Mouse (Mus musculus): ENCODE measurements around the gene Ackr4. TPM values are rescaled to one million over a fixed set of nuclear protein-coding genes. Genes with fewer than 3 reads are reported as not detected.
A peak's percentile ranks its signal among the peaks of the same experiment; 100 is the strongest.

The Ackr4 gene
- polyA plus RNA-seq, 1 experiment from 2014 or later: 0.80 TPM

DNA sequence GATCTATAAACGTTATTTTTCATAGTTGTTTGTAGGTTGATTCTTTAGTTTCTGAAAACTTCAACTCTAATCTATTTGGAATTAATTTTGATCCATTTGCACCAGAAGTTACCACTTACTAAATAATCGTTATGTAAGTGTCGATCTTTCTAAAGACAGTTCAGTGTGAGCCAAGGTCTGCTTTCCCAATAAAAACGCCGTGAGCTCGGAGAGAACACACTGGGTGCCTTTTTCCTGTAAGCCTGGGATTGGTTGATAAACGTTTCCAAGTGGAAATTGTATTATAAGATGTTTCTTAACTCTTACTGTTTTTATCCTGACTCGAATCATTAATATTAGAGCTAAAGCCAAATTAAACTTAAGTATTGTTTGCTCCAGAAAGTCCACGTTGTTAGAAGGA, 19.8 kb downstream of the Ackr4 start:
- no peaks in the 10 kb centered on the region for H3K27me3 ChIP-seq
- no peak for ATAC-seq (ENCODE audit: insufficient number of reproducible peaks, insufficient read depth, low FRiP score, low TSS enrichment, low read depth)
- whole genome bisulfite sequencing: 76% methylated on average over 9 of the region's 9 CpGs

DNA sequence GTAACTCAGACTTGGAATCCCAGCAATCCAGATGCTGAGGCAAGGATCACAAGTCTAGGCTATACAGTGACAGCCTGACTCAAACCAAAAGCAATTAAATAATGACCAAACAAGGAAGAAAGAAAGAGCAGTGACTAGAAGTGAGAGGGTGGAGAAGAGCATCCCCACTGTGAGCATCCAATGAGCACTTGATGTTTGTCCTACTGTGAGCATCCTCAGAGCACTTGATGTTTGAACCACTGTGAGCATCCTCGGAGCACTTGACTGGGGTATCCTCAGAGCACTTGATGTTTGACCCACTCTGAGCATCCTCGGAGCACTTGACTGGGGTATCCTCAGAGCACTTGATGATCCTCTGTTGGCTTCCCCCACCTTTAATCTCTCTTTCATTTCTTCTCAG, 21.7 kb downstream of the Ackr4 start:
- Histone ChIP-seq H3K9ac (replicated peaks) (no peak overlapping the region), H3K4me2 (no peak overlapping the region), H3K27me3 (no peaks in the 10 kb centered on the region), H3K36me3 (no peaks in the 10 kb centered on the region), H3K4me3 (replicated peaks) (no peak overlapping the region), H3K9me3 (no peaks in the 10 kb centered on the region), H3K27ac (no peak overlapping the region), H3K4me1 (replicated peaks) (no peaks in the 10 kb centered on the region)
- WGBS: 86% methylated on average over 2 of the region's 2 CpGs
- ATAC-seq (ENCODE audit: insufficient number of reproducible peaks, insufficient read depth, low FRiP score, low TSS enrichment, low read depth): no peak

More for the DNA sequence above, 19.8 kb downstream of the Ackr4 start:
- peaks cover 9% of the 10 kb centered on the region; the same call in 1 of the 2 replicates for H3K9me3 ChIP-seq
- H3K4me1 ChIP-seq (replicated peaks): no peaks in the 10 kb centered on the region
- H3K36me3 ChIP-seq: no peaks in the 10 kb centered on the region
- H3K27ac ChIP-seq: no peak overlapping the region
- H3K4me2 ChIP-seq: no peak overlapping the region
- H3K9ac ChIP-seq (replicated peaks): no peak overlapping the region
- H3K4me3 ChIP-seq (replicated peaks): no peak overlapping the region

DNA sequence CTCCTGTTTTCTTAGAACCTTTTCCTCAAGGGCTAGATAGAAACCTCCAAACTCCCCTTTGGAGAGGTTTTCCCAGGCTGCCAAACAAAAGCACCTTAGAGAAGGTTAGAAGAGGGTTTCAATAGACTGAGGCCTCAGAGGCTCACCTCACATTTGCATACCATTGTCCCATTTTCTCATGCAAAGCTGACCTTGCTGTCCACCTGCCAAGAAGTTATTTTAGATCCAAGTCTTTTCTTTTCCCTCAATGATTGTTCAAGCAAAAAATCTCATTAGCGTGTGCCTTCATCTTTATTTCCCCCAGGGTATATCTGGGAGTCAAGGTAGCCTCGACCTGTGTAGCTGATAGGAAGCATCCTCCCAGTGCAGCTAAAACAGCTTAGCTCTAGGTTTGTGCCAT, 23.8 kb downstream of the Ackr4 start:
- H3K4me1 ChIP-seq (replicated peaks): no peaks in the 10 kb centered on the region
- peaks cover 4% of the 10 kb centered on the region; the same call in 1 of the 2 replicates for H3K36me3 ChIP-seq
- H3K4me2 ChIP-seq: no peak overlapping the region
- no peaks in the 10 kb centered on the region for H3K27me3 ChIP-seq
- 49% methylated on average over 2 of the region's 2 CpGs for WGBS
- no peak overlapping the region for H3K27ac ChIP-seq
- no peak for ATAC-seq (ENCODE audit: insufficient number of reproducible peaks, insufficient read depth, low FRiP score, low TSS enrichment, low read depth)
- H3K4me3 ChIP-seq (replicated peaks): no peak overlapping the region
- H3K9me3 ChIP-seq: no peaks in the 10 kb centered on the region
- H3K9ac ChIP-seq (replicated peaks): no peak overlapping the region

DNA sequence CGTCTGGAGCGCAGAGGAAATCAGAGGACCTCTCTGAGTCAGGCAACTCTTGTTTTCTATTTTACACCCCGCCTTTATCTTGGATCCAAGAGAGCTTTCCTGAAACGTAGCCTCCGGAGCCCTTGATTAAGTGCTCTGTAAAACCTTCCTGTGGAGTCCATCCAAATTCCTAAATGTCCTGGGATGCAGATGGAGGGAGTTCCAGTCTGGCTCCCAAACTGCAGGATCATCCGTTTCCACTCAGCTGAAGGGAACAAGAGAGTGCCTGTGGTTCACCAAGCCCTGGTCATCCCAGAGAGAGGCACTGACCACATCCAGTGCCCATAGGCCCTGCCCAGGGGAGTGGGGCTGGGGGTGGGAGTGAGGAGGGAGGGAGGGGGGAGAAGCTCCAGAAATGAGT, 24.4 kb downstream of the Ackr4 start:
- Histone ChIP-seq H3K27ac (no peak overlapping the region), H3K9me3 (no peaks in the 10 kb centered on the region), H3K4me1 (replicated peaks) (no peaks in the 10 kb centered on the region), H3K4me2 (no peak overlapping the region), H3K9ac (replicated peaks) (no peak overlapping the region), H3K36me3 (peaks cover 4% of the 10 kb centered on the region; the same call in 1 of the 2 replicates), H3K4me3 (replicated peaks) (no peak overlapping the region), H3K27me3 (no peaks in the 10 kb centered on the region)
- ATAC-seq (ENCODE audit: insufficient number of reproducible peaks, insufficient read depth, low FRiP score, low TSS enrichment, low read depth): no peak
- WGBS: 38% methylated on average over 6 of the region's 6 CpGs

DNA sequence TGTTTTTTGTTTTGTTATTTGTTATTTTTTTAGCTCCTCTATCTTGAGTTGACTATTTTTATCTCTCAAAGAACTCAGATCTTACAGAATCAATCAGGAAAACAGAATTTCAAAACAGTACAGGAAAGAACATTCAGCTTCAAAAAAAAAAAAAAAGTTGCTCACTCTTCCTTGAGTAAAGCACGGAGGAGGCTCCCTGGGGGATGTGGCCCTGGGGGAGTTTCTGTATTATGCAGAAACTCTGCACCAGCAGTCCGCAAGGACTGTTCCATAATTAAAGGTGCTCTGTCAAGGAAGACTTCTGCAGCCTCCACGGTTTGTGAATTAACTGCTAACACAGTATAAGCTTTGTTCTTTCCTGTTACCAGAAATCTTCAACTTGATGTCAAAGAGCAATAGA, 25.3 kb downstream of the Ackr4 start:
- no peak overlapping the region for H3K4me3 ChIP-seq (replicated peaks)
- ATAC-seq (ENCODE audit: insufficient number of reproducible peaks, insufficient read depth, low FRiP score, low TSS enrichment, low read depth): no peak
- 34% methylated on average over 3 of the region's 3 CpGs for WGBS
- H3K27ac ChIP-seq: no peak overlapping the region
- no peak overlapping the region for H3K9ac ChIP-seq (replicated peaks)
- H3K27me3 ChIP-seq: no peaks in the 10 kb centered on the region
- H3K9me3 ChIP-seq: no peaks in the 10 kb centered on the region
- peaks cover 4% of the 10 kb centered on the region; the same call in 1 of the 2 replicates for H3K36me3 ChIP-seq
- H3K4me1 ChIP-seq (replicated peaks): no peaks in the 10 kb centered on the region
- H3K4me2 ChIP-seq: no peak overlapping the region

DNA sequence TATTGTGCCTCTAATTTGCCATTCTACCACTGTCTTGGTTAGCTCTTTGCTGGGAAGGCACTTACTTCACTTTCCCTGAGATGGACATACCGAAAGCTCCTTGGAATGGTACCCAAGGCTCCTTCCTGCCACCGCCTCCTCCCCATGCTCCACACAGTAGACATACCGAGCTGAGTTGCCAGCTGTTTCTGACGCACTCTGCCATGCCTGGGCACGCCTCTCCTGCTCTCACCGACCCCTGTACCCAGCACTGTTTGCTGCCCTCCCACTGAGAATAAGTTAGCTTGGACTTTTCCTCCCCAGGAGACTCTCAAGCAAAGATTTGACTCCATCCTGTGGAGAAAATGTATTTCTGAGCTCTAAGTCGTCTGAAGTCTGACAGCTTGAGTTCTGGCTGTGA, 25.9 kb downstream of the Ackr4 start:
- no peak for ATAC-seq (ENCODE audit: insufficient number of reproducible peaks, insufficient read depth, low FRiP score, low TSS enrichment, low read depth)
- no peak overlapping the region for H3K4me2 ChIP-seq
- no peaks in the 10 kb centered on the region for H3K9me3 ChIP-seq
- WGBS: 64% methylated on average over 7 of the region's 7 CpGs
- no peak overlapping the region for H3K9ac ChIP-seq (replicated peaks)
- no peak overlapping the region for H3K27ac ChIP-seq
- no peak overlapping the region for H3K4me3 ChIP-seq (replicated peaks)
- no peaks in the 10 kb centered on the region for H3K27me3 ChIP-seq
- H3K4me1 ChIP-seq (replicated peaks): no peaks in the 10 kb centered on the region
- peaks cover 4% of the 10 kb centered on the region; the same call in 1 of the 2 replicates for H3K36me3 ChIP-seq

DNA sequence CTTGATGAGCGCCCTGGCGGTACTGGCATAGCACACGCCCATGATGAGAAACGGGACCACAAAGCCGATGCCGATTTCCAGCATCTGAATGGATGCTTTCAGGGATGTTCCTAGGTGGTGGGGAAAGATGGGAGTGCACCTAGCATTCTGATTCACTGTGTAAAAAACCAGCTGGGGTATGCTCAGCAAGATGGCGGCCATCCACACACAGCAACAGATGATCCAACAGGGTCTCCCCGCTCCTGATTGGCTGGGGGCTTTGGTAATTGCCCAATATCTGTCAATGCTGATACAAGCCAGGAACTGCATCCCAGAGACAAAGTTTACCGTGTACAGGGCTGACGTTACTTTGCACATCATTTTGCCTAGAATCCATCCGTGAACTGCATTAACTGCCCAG, 27.7 kb downstream of the Ackr4 start:
- ATAC-seq (ENCODE audit: insufficient number of reproducible peaks, insufficient read depth, low FRiP score, low TSS enrichment, low read depth): no peak
- 90% methylated on average over 11 of the region's 11 CpGs for WGBS
- Histone ChIP-seq H3K9ac (replicated peaks) (no peak overlapping the region), H3K4me1 (replicated peaks) (no peaks in the 10 kb centered on the region), H3K4me3 (replicated peaks) (no peak overlapping the region), H3K4me2 (no peak overlapping the region), H3K36me3 (peaks cover 4% of the 10 kb centered on the region; the same call in 1 of the 2 replicates), H3K9me3 (no peaks in the 10 kb centered on the region), H3K27me3 (no peaks in the 10 kb centered on the region), H3K27ac (no peak overlapping the region)

DNA sequence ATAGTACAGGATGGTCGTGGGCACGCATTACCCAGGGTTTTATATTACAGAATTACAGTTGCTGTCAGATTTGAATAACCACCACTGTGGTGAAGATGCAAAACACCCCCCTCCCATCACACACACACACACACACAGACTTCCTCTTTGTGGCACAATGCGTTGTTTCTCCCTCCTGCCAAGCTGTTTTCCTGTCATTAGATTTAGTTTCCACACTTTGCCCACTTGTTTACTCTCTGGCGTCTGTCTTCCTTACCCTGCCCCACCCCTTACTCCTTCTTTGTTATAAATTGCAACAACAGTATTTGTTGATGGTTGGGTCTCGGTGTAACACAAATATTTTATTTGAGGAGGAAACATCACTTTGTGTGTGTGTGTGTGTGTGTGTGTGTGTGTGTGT, 28.5 kb downstream of the Ackr4 start:
- Histone ChIP-seq H3K27ac (no peak overlapping the region), H3K4me1 (replicated peaks) (no peaks in the 10 kb centered on the region), H3K36me3 (peaks cover 4% of the 10 kb centered on the region; the same call in 1 of the 2 replicates), H3K27me3 (no peaks in the 10 kb centered on the region), H3K9ac (replicated peaks) (no peak overlapping the region), H3K4me2 (no peak overlapping the region), H3K4me3 (replicated peaks) (no peak overlapping the region), H3K9me3 (no peaks in the 10 kb centered on the region)
- no peak for ATAC-seq (ENCODE audit: insufficient number of reproducible peaks, insufficient read depth, low FRiP score, low TSS enrichment, low read depth)
- 64% methylated on average over 5 of the region's 5 CpGs for WGBS

DNA sequence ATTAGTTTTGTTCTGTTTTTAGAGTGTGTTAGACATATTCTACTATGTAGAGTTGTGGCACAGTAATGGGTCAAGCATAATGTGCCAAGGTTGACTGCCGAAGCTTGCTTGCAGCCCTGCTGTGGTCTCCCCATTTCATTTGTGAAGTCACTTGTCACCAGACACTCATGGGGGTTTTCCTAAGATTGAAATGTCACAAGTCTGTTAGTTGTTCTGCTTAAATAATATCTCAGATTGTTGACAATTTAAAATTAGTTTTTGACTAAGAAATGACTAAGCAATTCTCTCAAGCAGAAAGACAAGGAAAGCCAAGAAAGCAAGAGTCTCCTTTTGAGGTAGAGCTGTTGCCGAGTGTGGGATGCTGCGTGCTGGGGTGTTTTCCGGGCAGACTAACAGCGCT, 33.8 kb downstream of the Ackr4 start:
- H3K27ac ChIP-seq: no peak overlapping the region
- H3K9ac ChIP-seq (replicated peaks): no peak overlapping the region
- H3K36me3 ChIP-seq: no peaks in the 10 kb centered on the region
- H3K4me2 ChIP-seq: no peak overlapping the region
- H3K4me3 ChIP-seq (replicated peaks): no peak overlapping the region
- WGBS: 97% methylated on average over 5 of the region's 5 CpGs
- peaks cover 7% of the 10 kb centered on the region; the same call in 1 of the 2 replicates for H3K4me1 ChIP-seq (replicated peaks)
- H3K27me3 ChIP-seq: no peaks in the 10 kb centered on the region
- no peak for ATAC-seq (ENCODE audit: insufficient number of reproducible peaks, insufficient read depth, low FRiP score, low TSS enrichment, low read depth)
- H3K9me3 ChIP-seq: no peaks in the 10 kb centered on the region

DNA sequence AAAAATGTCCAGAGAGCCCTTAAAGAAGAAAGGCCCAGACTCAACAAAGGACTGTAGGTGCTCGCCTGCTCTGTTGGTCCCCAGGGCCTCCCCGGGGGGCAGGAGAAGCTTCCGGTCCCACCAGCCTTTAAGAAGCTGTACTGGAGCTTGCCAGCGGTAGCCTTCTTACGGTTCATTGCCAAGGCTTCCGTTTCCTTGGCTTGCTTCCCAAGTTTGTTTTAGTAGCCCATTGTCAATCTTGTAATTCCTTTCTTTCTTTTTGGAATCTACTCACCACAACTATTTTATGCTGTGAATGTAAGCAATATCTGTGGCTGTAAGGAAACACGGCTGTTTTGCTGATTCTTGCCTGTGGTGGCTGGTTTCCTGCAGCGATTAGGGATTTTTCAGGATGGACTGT, 38.2 kb downstream of the Ackr4 start:
- no peak for ATAC-seq (ENCODE audit: insufficient number of reproducible peaks, insufficient read depth, low FRiP score, low TSS enrichment, low read depth)
- H3K4me1 ChIP-seq (replicated peaks): peaks cover 7% of the 10 kb centered on the region; the same call in 1 of the 2 replicates
- no peak overlapping the region for H3K4me3 ChIP-seq (replicated peaks)
- H3K27me3 ChIP-seq: no peaks in the 10 kb centered on the region
- WGBS: 82% methylated on average over 8 of the region's 8 CpGs
- no peak overlapping the region for H3K4me2 ChIP-seq
- no peaks in the 10 kb centered on the region for H3K36me3 ChIP-seq
- peak overlapping the region; percentile 51; the same call in 1 of the 2 replicates for H3K27ac ChIP-seq
- no peaks in the 10 kb centered on the region for H3K9me3 ChIP-seq
- no peak overlapping the region for H3K9ac ChIP-seq (replicated peaks)

DNA sequence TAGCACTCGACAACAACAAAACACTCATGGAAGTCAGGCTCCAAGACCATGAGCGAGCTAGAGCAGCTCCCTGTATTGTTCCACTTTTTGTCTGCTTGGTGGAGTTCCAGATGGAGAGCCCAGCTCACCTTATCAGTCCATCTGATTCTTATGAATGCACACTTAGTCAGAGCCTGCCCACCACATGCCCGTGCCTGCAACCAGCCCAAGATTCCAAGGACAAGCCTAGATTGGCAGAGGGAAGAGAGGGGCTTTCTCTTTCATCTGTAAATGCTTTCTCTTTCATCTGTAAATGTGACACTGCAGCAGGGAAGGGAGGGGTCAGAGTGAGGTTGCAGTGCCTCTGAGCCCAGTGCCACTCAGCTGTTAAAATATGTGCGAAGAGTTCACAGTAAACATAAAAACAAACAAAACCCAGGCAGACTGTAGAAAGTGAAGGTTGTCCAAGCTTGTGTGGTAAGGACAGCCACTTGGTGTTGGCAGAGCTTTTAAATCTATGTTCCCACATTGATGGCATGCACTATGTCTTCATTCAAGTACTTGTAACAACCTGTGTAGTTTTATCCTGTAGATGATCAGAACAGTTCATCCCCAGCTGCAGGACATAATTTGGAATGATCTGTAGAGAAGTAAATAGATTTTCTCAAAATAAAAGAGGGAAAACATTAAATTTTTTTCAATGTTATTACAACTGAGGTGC, 40.9 kb downstream of the Ackr4 start:
- Histone ChIP-seq H3K4me2 (no peak overlapping the region), H3K4me1 (replicated peaks) (peaks cover 7% of the 10 kb centered on the region; the same call in 1 of the 2 replicates), H3K27me3 (no peaks in the 10 kb centered on the region), H3K4me3 (replicated peaks) (no peak overlapping the region), H3K9ac (replicated peaks) (no peak overlapping the region), H3K9me3 (no peaks in the 10 kb centered on the region), H3K27ac (no peak overlapping the region), H3K36me3 (no peaks in the 10 kb centered on the region)
- WGBS: 50% methylated on average over 4 of the region's 4 CpGs
- no peak for ATAC-seq (ENCODE audit: insufficient number of reproducible peaks, insufficient read depth, low FRiP score, low TSS enrichment, low read depth)

DNA sequence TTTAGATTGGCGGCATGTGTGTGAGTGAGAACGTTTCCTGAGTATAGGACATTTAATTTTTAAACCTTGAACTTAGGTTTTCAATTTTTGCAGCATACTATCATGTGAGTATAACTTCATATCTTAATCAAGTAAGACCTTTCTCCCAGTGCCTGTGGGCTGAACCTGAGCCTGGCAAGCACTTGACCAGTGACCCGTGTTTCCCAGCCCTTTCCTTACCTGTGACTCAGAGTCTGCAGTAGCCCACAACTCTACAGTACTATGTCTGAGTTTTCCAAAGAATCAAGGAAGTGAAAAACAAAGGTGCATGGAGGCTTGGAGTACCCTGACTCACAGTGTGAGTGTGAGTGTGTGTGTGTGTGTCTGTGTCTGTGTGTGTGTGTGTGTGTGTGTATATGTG, 46.7 kb downstream of the Ackr4 start:
- H3K9me3 ChIP-seq: no peaks in the 10 kb centered on the region
- no peaks in the 10 kb centered on the region for H3K4me1 ChIP-seq (replicated peaks)
- H3K4me2 ChIP-seq: no peak overlapping the region
- no peak for ATAC-seq (ENCODE audit: insufficient number of reproducible peaks, insufficient read depth, low FRiP score, low TSS enrichment, low read depth)
- no peak overlapping the region for H3K9ac ChIP-seq (replicated peaks)
- H3K27ac ChIP-seq: no peak overlapping the region
- no peaks in the 10 kb centered on the region for H3K27me3 ChIP-seq
- H3K36me3 ChIP-seq: no peaks in the 10 kb centered on the region
- H3K4me3 ChIP-seq (replicated peaks): no peak overlapping the region
- 77% methylated on average over 3 of the region's 3 CpGs for WGBS

All from limb, embryonic 12.5 days (tissue).